Mouse (Mus musculus) CH12.LX (cell line): ENCODE results near the gene Plac9b. TPM values are rescaled to one million over a fixed set of nuclear protein-coding genes. Genes with fewer than 3 reads are reported as not detected.
"Not testable (repeated sequence)": the region's sequence is repeated elsewhere in the genome, so short reads cannot be mapped to it uniquely, and the experiment has no call there.

ENCODE experiments used
- DNase-seq: peaks from one replicate; pipeline ENCODE4 v3.0.0-alpha.2; 2013; ENCODE audit errors: extremely low read depth
- H3K27ac ChIP-seq: 2 replicates; pipeline ENCODE4 v1.5.1; 2012; ENCODE audit warnings: low read depth, mild to moderate bottlenecking, control low read depth, moderate library complexity; ENCODE audit not compliant: insufficient read depth
- H3K27me3 ChIP-seq: replicated peaks from 2 replicates; pipeline ENCODE3; 2012; ENCODE audit warnings: inconsistent platforms
- H3K36me3 ChIP-seq, 2 experiments: replicated peaks in 1 of 2; 2 replicates each; pipeline versions ENCODE3 to v1.6.1; 2012; ENCODE audit warnings: inconsistent platforms in 1 of 2, low read length in 1 of 2, mild to moderate bottlenecking in 1 of 2, mixed read lengths in 1 of 2, moderate library complexity in 1 of 2; ENCODE audit not compliant: control insufficient read depth in 1 of 2, insufficient read depth in 1 of 2
- H3K4me1 ChIP-seq, 2 experiments: 2 replicates each; pipeline ENCODE4 v1.6.1; 2012; ENCODE audit warnings: inconsistent platforms in 1 of 2, moderate library complexity in 1 of 2; ENCODE audit not compliant: insufficient read depth in 2 of 2, control insufficient read depth in 1 of 2
- H3K4me2 ChIP-seq: 2 replicates; pipeline ENCODE4 v1.6.1; 2012; ENCODE audit warnings: low read depth, mild to moderate bottlenecking, control low read depth; ENCODE audit not compliant: poor library complexity, insufficient read depth, severe bottlenecking
- H3K4me3 ChIP-seq, 3 experiments: fragments of 150-350 bp in 1 of 3; sonication (generic) in 1 of 3; replicated peaks in 1 of 3; 2 replicates each; pipeline versions ENCODE3 to v1.5.1; 2011 to 2012; ENCODE audit warnings: low read depth in 2 of 3, low read length in 2 of 3, mild to moderate bottlenecking in 2 of 3, moderate library complexity in 2 of 3, control low read depth in 1 of 3, improper control_type of control experiment in 1 of 3, inconsistent platforms in 1 of 3, mixed read lengths in 1 of 3; ENCODE audit not compliant: poor library complexity in 1 of 3
- H3K79me2 ChIP-seq: replicated peaks from 2 replicates; pipeline ENCODE4 v1.6.1; 2012; ENCODE audit warnings: mild to moderate bottlenecking, moderate library complexity; ENCODE audit not compliant: control insufficient read depth, poor library complexity, insufficient read depth, severe bottlenecking; ENCODE audit errors: extremely low read depth
- H3K9ac ChIP-seq: 2 replicates; pipeline ENCODE4 v1.6.1; 2012; ENCODE audit warnings: low read depth, mild to moderate bottlenecking, control low read depth, moderate library complexity; ENCODE audit not compliant: insufficient read depth
- H3K9me3 ChIP-seq: replicated peaks from 2 replicates; pipeline ENCODE3; 2012; ENCODE audit warnings: low read length, inconsistent platforms, mixed read lengths
- dilution Hi-C: fragments of 300-500 bp; cut with MboI; formaldehyde crosslinking; loops from 2 replicates; pipeline ENCODE4 v1.14.3; 2020; ENCODE audit warnings: low sequenced_read_pairs; ENCODE audit not compliant: extremely low pct_unique_long_range_greater_than_20kb, extremely low pct_ligation_motif_present
- in situ Hi-C: fragments of 300-500 bp; cut with MboI; formaldehyde crosslinking; loops from 3 replicates; pipeline ENCODE4 v1.14.3; 2019; ENCODE audit warnings: low sequenced_read_pairs, low pct_ligation_motif_present, low pct_unique_long_range_greater_than_20kb, mixed read lengths
- polyA plus RNA-seq: library from polyadenylated mRNA; unstranded; fragments of >175 nt; gene quantifications from 2 replicates; pipeline ENCODE4 v1.2.1, GENCODE M21; 2012; ENCODE audit warnings: low read depth; ENCODE audit not compliant: insufficient read length
- total RNA-seq, 2 experiments: library from RNA; depleted of rRNA; stranded (reverse); fragments of 300-350 nt in 1 of 2; fragments of >200 nt in 1 of 2; gene quantifications; 2 replicates each; pipeline ENCODE4 v1.2.3; 2012 to 2014

Gene Plac9b
- total and polyA plus RNA-seq, 3 experiments, result not detected

GRCm38 (mm10) chr14:26161156-26161555 lies 21.1 kb downstream of the Plac9b start:
- in situ Hi-C loops, result not testable (repeated sequence)

GRCm38 (mm10) chr14:26156032-26156431 lies 26.2 kb downstream of the Plac9b start:
- H3K9ac ChIP-seq, H3K4me1 ChIP-seq, dilution Hi-C loops, in situ Hi-C loops, H3K36me3 ChIP-seq, H3K79me2 ChIP-seq, DNase-seq, H3K9me3 ChIP-seq, H3K4me2 ChIP-seq, H3K27me3 ChIP-seq, H3K27ac ChIP-seq, H3K4me3 ChIP-seq: not testable (repeated sequence)

More at GRCm38 (mm10) chr14:26161156-26161555, 21.1 kb downstream of the Plac9b start:
- dilution Hi-C loops, H3K27ac ChIP-seq, H3K4me3 ChIP-seq, H3K79me2 ChIP-seq, H3K9ac ChIP-seq, H3K9me3 ChIP-seq, H3K36me3 ChIP-seq, DNase-seq, H3K4me2 ChIP-seq, H3K27me3 ChIP-seq, H3K4me1 ChIP-seq: not testable (repeated sequence)

GRCm38 (mm10) chr14:26147095-26147494 lies 35.2 kb downstream of the Plac9b start:
- dilution Hi-C loops, in situ Hi-C loops: not testable (repeated sequence)

GRCm38 (mm10) chr14:26119095-26119494 lies 63.2 kb downstream of the Plac9b start:
- H3K27ac ChIP-seq, in situ Hi-C loops, H3K4me2 ChIP-seq, H3K27me3 ChIP-seq, H3K9me3 ChIP-seq, H3K36me3 ChIP-seq, dilution Hi-C loops, H3K9ac ChIP-seq, DNase-seq, H3K79me2 ChIP-seq, H3K4me1 ChIP-seq, H3K4me3 ChIP-seq: not testable (repeated sequence)

More at GRCm38 (mm10) chr14:26147095-26147494, 35.2 kb downstream of the Plac9b start:
- H3K9me3 ChIP-seq, H3K27ac ChIP-seq, H3K27me3 ChIP-seq, H3K4me2 ChIP-seq, H3K4me3 ChIP-seq, H3K4me1 ChIP-seq, DNase-seq, H3K9ac ChIP-seq, H3K79me2 ChIP-seq, H3K36me3 ChIP-seq: not testable (repeated sequence)

GRCm38 (mm10) chr14:26118550-26119000 lies 63.7 kb downstream of the Plac9b start:
- H3K9me3 ChIP-seq, H3K4me3 ChIP-seq, H3K79me2 ChIP-seq, H3K4me2 ChIP-seq, dilution Hi-C loops, H3K36me3 ChIP-seq, in situ Hi-C loops, H3K27ac ChIP-seq, H3K9ac ChIP-seq, DNase-seq, H3K4me1 ChIP-seq, H3K27me3 ChIP-seq: not testable (repeated sequence)

- H3K4me3 ChIP-seq, H3K36me3 ChIP-seq, H3K27me3 ChIP-seq, H3K4me2 ChIP-seq, H3K9ac ChIP-seq, H3K27ac ChIP-seq, dilution Hi-C loops, H3K79me2 ChIP-seq, H3K9me3 ChIP-seq, in situ Hi-C loops, H3K4me1 ChIP-seq, DNase-seq: not testable (repeated sequence)
Observed at GRCm38 (mm10) chr14:26118150-26118549, 64.1 kb downstream of the Plac9b start, which contains the start of gene Duxbl2. Duxbl2 (plus strand) TSS chr14:26118349.
